Comparison of ENCODE assay signal across 12 mouse cellular contexts in the genomic region with DNA sequence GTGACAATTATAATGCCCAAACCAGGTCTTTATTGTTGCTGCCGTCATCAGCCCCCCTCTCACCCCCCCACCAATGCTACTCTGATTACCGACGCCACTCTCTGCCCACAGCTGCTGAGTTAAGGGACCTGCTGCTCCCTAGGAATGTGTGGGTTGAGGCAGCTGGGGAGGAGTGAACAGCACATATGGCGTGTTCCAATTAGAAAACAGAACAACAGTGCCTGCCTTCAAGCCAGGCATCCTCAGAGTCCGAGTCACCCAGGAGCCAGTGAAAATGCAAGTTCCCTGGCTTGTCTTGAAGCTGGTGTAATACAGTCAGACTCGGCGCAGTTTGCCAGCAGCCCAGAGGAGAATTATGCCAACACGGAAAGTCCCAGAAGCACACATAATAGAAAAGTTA.
DNase-seq lines count a peak whose midpoint lies in the region; ATAC-seq and TF ChIP-seq lines count a peak whose summit lies in the region.
"Had no signal": no experiment of that assay in that cellular context is flagged by ENCODE, and none has a peak within 500 bp of the region (broad histone marks: within the 10 kb centered on the region; RNA-seq: fewer than 3 reads in every experiment).

No protein-coding gene starts in this region.

- DNase-seq in embryo, embryonic 10.5 days (ENCODE audit: low spot score), result peak; percentile 8
- DNase-seq in embryo, embryonic 9.5 days (ENCODE audit: extremely low spot score), result no peak
- DNase-seq in kidney, postnatal 14 days, result peak; percentile 2
- no peak for DNase-seq in kidney, adult 8-10 months
- peak; percentile 75 to 82 for DNase-seq in layer of hippocampus, adult 2 months (ENCODE audit: low spot score in 2 of 2)
- DNase-seq in limb, embryonic 14.5 days (ENCODE audit: low spot score), result peak; percentile 11
- DNase-seq in stomach, postnatal 0 days (ENCODE audit: low spot score), result no peak
- no peak for DNase-seq in lung, adult 18-20 months
- DNase-seq: cerebellum, adult 9-11 months; gastrocnemius, adult 2 months; kidney, adult 2 months; lung, embryonic 14.5 days had no signal

- H3K4me2 ChIP-seq in limb, embryonic 14.5 days (replicated peaks; ENCODE audit: low read depth, low read length, severe bottlenecking), result no peak overlapping the region
- no peak overlapping the region for H3K4me2 ChIP-seq in stomach, postnatal 0 days (replicated peaks; ENCODE audit: low read depth)

- no peaks in the 10 kb centered on the region for H3K36me3 ChIP-seq in limb, embryonic 14.5 days (ENCODE audit: control insufficient read depth, insufficient read depth, low read length)
- no peaks in the 10 kb centered on the region for H3K36me3 ChIP-seq in stomach, postnatal 0 days (ENCODE audit: control insufficient read depth, insufficient read depth, low read length)

- 24% methylated on average over 8 of the region's 8 CpGs for WGBS in limb, embryonic 14.5 days
- WGBS in stomach, postnatal 0 days, result 61% methylated on average over 8 of the region's 8 CpGs

- TF ChIP-seq EP300 in stomach, postnatal 0 days (optimal IDR thresholded peaks at IDR 0.05), result no peak

- no peaks in the 10 kb centered on the region for H3K9me3 ChIP-seq in limb, embryonic 14.5 days (ENCODE audit: control insufficient read depth, low read length)
- no peaks in the 10 kb centered on the region for H3K9me3 ChIP-seq in stomach, postnatal 0 days (ENCODE audit: control insufficient read depth, low read length)

- peak overlapping the region; percentile 89 for H3K27ac ChIP-seq in layer of hippocampus, adult 2 months
- no peak overlapping the region for H3K27ac ChIP-seq in limb, embryonic 14.5 days (replicated peaks; ENCODE audit: low read depth, low read length)
- H3K27ac ChIP-seq in stomach, postnatal 0 days (replicated peaks), result no peak overlapping the region
- H3K27ac ChIP-seq: gastrocnemius, adult 2 months had no signal

- no peak overlapping the region for H3K9ac ChIP-seq in limb, embryonic 14.5 days (ENCODE audit: low read depth, low read length, severe bottlenecking)
- H3K9ac ChIP-seq in stomach, postnatal 0 days (ENCODE audit: low read length), result no peak overlapping the region
- H3K9ac ChIP-seq: lung, embryonic 14.5 days had no signal

- H3K4me3 ChIP-seq in layer of hippocampus, adult 2 months, result no peak overlapping the region
- H3K4me3 ChIP-seq in limb, embryonic 14.5 days (replicated peaks; ENCODE audit: low read length), result no peak overlapping the region
- no peak overlapping the region for H3K4me3 ChIP-seq in stomach, postnatal 0 days (ENCODE audit: low read depth, low read length)
- H3K4me3 ChIP-seq: gastrocnemius, adult 2 months had no signal

- H3K27me3 ChIP-seq in limb, embryonic 14.5 days (ENCODE audit: control insufficient read depth, insufficient read depth, low read length), result no peaks in the 10 kb centered on the region
- no peaks in the 10 kb centered on the region for H3K27me3 ChIP-seq in stomach, postnatal 0 days (ENCODE audit: control insufficient read depth, insufficient read depth, low read length)

- peak; percentile 85 for ATAC-seq in limb, embryonic 14.5 days (ENCODE audit: low FRiP score, low read depth)
- ATAC-seq in stomach, postnatal 0 days (ENCODE audit: low FRiP score, low TSS enrichment), result no peak

- H3K4me1 ChIP-seq in limb, embryonic 14.5 days (ENCODE audit: control insufficient read depth, insufficient read depth, low read length), result 0 out of 2 replicates have a peak, but pooled peaks cover 4% of the 10 kb centered on the region
- no peaks in the 10 kb centered on the region for H3K4me1 ChIP-seq in stomach, postnatal 0 days (replicated peaks; ENCODE audit: control insufficient read depth, insufficient read depth)

- TF ChIP-seq CTCF in layer of hippocampus, adult 2 months (conservative IDR thresholded peaks at IDR 0.05), result no peak
- no peak for TF ChIP-seq CTCF in stomach, postnatal 0 days (IDR thresholded peaks at IDR 0.05; ENCODE audit: low read depth)

- TF ChIP-seq POLR2A in limb, embryonic 14.5 days (IDR thresholded peaks at IDR 0.05; ENCODE audit: borderline replicate concordance, extremely low read depth, insufficient read depth, insufficient read length), result no peak

Comparison
In these comparisons a context has a peak if more than half of its experiments do, and no peak if none do; other contexts are left out.
1. DNase-seq: peak in embryo, embryonic 10.5 days (single experiment), kidney, postnatal 14 days (single experiment), layer of hippocampus, adult 2 months (2 of 2) and limb, embryonic 14.5 days (single experiment); none in embryo, embryonic 9.5 days (single experiment), kidney, adult 8-10 months (0 of 2), stomach, postnatal 0 days (single experiment) and lung, adult 18-20 months (0 of 2).